Mouse (Mus musculus): ENCODE data around the gene Nos1ap. TPM values are rescaled to one million over a fixed set of nuclear protein-coding genes. Genes with fewer than 3 reads are reported as not detected.

Gene Nos1ap
- total RNA-seq, 2 experiments from 2014 or later, result 23.4 to 24.3 TPM

DNA sequence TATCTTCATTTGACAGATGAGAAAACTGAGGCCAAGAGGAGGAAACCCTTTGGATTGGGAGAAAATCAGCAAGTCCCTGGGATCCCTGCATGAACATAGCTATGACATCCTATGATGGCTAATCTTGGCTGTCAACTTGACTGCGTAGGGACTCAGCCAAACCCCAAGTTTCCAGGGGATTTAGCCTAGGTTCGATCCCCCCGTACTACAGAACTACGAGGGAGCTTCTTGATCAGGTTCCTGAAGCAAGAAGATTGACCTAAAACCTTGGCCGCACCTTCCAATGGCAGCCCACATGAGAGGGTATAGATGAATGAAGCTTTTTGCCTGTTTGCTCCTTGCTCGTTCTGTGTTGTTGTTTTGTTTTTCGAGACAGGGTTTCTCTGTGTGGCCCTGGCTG is 4.9 kb upstream of the Nos1ap start:
- no peak for DNase-seq (ENCODE audit: low spot score)
- intact Hi-C loops (cut with DNase I), result no loop called here

DNA sequence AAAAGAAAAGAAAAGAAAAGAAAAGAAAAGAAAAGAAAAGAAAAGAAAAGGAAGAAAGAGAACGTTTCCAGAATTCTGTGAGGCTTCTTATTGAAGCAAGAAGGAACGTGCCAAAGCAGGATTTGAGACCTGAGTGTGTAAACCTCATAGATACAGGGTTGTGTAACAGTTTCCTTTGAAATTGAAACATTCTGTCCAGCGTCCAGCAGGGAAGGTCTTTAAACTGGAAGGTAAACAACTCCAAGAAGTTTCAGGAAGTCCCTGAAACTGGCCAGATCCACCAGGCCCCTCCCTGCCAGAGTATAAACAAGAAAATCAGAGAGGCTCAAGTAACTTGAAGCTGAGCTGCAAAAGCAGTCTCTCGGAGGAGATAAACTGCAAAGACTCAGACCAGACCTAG is 870 bp upstream of the Nos1ap start:
- DNase-seq (ENCODE audit: low spot score), result no peak
- intact Hi-C loops (cut with DNase I), result no loop called here

DNA sequence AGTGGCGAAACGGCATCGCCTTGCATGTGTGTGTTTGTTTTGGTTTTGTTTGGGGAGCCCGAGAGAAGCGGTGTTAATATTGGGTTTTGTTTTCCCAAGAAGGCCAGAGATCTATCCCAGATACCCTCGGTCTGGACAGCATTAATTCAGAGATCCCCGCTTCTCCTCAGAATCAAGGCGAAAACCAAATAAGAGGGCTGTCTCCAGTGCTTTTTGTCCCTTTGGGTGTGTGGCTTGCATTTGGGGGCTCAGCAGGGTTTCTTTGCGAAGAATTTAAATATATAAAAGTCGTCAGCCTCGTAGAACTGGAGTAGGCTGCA is 340 bp upstream of the Nos1ap start:
- DNase-seq (ENCODE audit: low spot score), result no peak
- intact Hi-C loops (cut with DNase I), result no loop called here

DNA sequence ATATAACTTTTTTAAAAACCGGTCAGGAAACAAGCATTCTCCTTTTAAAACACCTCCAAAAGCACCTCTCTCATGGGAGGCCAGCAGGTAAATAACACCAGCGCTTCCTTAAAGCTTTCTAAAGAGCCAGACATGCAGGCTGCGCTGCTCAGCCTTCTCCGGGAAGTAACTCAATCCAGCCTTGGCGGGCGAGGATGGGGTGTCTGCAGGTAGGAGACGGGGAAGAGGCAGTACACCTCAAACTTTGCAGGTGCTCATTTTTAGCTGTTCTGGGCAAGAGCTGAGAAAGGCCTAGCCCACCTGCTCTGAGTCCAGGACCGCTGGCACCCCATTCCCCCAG is 812 bp downstream of the Nos1ap start:
- no peak for DNase-seq (ENCODE audit: low spot score)
- intact Hi-C loops (cut with DNase I), result no loop called here

DNA sequence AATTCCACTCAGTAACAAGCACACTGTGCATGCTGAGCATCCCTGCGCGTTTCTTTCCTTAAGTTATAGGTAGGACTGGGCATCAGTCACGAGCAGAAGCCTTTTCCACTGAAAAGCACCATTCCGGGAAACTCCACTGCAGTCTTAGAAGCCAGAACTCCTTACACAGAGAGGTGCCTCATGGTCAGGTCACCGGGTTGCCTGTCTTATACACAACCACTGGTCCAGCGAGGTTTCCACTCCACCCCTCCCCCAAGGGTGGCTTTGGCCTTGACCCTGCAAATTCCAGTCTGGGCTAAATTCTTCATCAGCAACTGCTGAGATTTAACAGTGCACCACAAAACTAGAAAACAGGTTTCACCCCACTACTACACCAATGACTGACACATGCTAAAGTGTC is 1.3 kb downstream of the Nos1ap start:
- intact Hi-C loops (cut with DNase I), result no loop called here

DNA sequence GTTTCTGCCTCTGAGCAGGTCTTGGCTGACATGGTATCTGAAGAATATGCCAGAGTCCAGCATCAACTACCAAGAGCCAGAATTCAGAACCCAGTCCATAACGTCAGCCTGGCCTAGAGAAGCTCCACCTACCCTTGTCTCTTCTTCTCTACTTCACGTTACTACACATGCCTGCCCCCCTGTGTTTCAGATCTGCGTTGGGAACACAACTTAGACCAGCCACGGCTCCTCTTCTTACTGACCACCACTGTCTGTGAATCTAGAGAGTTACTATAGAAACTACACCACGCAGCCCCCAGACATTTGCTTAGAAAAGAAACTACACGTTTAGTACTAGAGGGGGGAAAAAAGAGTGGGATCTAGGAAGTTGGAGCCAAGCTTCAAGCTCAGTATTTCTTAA is 2.9 kb downstream of the Nos1ap start:
- intact Hi-C loops (cut with DNase I), result no loop called here
- DNase-seq (ENCODE audit: low spot score), result no peak

More for the DNA sequence above, 1.3 kb downstream of the Nos1ap start:
- DNase-seq (ENCODE audit: low spot score), result no peak

DNA sequence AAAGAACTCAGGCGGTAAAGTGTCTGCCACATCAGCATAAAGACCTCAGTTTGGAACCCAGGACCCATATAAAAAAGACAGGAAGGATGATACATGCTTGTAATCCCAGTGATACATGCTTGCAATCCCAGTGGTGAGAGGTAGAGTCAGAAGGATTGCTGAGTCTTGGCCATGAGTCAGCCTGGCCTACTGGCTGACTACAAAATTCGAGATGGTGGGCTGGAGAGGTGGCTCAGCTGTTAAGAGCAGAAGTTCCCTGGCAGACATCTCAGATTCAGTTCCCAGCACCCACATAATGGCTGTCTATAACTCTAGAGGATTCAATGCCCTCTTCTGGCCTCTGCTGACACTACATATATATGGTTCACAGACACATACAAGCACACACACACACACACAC is 5.7 kb downstream of the Nos1ap start:
- intact Hi-C loops (cut with DNase I), result no loop called here
- no peak for DNase-seq (ENCODE audit: low spot score)

DNA sequence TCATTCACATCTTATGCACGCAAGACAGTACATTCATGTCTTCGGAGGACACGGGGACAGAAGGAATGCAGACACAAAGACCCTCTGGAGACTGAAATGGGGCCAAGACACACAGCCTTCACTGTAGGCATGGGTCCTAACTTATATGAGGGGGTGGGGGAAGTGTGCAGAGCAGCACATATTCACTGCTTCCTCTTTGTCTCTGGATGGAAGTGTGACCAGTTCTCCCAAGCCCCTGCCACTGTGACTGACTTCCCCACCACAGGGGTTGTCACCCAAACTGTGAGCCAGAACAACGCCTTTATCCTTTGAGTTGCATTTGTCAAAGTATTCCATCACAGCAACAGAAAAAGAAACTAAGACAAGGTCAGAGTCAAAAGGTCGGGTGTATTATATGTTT is 7.3 kb downstream of the Nos1ap start:
- intact Hi-C loops (cut with DNase I), result no loop called here
- no peak for DNase-seq (ENCODE audit: low spot score)

DNA sequence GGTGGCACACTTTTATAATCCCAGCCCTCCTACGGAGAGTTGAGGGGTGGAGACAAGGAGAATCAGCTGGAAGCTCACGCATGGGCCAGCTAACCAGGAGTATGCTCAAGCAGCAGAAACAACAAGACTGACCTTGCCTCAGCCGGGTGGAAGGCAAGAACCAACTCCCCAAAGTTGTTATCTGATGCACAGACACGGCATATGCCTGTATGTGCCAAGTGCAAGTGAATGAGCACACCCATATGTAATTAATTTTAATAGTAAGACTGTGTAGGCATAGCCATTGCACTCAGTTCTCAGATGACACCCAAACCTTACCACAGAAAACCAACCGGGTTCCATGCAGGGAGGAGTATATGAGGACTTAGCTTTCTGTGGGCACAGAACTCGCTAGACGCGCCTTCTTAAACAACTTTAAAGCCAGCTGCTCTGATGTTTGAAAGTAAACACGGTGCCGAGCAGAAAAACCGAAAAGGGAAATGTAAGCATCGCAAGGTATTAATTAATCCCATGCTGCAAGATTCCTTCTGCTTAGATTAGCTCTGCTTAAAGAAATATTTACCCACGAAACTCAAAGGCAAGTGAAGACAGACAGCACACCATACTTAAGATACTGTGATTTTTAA is 9.1 kb downstream of the Nos1ap start:
- intact Hi-C loops (cut with DNase I), result no loop called here
- DNase-seq (ENCODE audit: low spot score), result no peak

DNA sequence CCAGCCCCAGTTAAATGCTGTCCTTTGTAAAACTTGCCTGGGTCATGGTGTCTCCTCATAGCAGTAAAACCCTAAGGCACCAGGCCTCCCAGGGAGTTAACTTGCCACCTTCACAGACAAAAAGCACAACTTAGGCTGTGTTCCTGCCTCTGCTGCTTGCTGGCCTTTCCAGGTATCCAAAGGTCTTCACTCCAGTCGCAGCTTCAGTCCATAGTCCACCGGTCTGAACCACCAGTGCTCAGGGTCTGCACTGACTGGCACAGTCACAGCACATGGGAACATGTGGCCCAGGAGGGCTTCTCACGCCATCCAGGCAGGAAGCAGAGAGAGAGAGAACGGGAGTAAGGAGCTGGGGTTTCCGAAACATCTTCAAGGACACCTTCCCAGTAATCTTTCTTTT is 10.2 kb downstream of the Nos1ap start:
- no peak for DNase-seq (ENCODE audit: low spot score)
- intact Hi-C loops (cut with DNase I), result no loop called here

DNA sequence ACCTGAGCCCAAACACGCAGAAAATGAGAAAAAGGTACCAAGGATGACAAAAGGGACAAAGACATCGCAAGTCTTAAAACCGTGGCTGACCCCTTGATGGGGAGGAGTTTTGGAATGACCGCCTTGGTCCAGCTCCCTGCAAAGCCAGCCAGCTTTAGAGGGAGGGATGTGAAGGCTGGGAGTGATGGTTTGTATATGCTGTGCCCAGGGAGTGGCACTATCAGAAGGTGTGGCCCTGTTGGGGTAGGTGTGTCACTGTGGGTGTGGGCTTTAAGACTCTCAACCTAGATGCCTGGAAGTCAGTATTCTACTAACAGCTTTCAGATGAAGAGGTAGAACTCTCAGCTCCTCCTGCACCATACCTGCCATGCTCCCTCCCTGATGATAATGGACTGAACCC is 10.6 kb downstream of the Nos1ap start:
- intact Hi-C loops (cut with DNase I), result no loop called here
- no peak for DNase-seq (ENCODE audit: low spot score)

DNA sequence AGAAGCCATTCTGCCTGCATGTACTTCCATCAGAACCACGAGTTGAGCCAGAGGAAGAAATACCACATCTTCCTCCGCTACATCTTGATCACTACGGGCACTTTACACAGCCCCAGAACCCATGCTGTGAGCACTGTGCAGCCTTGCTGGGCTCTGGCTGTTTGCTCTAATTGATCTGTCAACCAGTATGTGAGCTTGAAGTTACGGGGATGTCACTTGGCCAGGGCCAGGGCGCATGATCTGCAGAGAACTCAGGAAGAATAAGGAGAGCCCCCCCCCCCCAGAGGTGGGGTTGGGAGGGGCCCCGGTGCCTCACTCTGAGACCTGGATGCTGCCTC is 13.0 kb downstream of the Nos1ap start:
- DNase-seq (ENCODE audit: low spot score), result no peak

DNA sequence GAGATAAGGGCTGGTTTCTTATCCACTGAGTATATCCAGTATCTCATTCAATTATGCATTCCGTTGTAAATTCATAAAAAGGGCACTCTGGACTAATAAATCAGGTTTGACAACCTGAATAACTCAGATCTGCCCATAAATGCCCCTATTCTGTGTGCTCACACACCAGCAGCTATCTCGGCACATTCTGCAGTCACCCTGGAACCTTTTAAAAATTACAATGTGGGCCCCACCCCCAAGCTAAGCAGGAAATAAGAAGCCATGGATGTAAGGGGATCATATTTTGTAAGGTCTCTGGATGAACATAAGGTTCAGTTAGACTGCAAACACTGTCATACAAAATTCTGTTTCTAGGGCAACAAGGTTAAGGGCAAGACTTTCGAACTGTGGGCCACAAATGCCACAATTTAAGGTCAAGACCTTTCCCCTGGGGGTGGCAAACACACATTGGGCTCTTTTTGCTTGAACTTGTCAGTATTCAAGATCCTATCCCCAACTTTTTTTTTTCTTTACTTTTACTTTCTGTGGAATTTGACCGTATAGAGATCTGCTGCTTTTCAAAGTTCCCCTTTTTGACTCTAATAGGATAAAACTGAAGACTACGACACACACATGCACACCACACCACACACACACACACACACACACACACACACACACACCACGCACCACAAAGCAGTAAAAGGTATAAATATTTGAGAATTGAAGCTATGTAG is 13.5 kb downstream of the Nos1ap start:
- intact Hi-C loops (cut with DNase I), result no loop called here
- no peak for DNase-seq (ENCODE audit: low spot score)

More for the DNA sequence above, 13.0 kb downstream of the Nos1ap start:
- intact Hi-C loops (cut with DNase I), result no loop called here

DNA sequence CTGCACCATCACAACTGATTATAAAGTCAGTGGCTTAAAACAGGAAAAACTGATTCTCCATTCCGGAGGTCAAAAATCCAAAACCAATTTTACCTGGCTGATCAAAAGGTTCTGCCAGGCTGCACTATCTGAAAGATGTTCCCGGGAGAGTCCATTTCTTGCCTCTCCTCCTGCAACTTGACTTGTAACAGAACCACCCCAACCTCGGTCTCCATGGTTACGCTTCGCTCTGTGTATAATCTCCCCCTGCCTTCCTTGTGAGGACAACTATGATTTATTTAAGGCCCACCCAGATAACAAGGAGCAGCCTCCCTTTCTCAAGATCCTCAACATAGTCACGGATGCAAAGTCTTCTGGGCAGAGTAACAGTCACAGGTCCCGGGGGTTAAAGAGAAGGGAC is 16.5 kb downstream of the Nos1ap start:
- intact Hi-C loops (cut with DNase I), result no loop called here

DNA sequence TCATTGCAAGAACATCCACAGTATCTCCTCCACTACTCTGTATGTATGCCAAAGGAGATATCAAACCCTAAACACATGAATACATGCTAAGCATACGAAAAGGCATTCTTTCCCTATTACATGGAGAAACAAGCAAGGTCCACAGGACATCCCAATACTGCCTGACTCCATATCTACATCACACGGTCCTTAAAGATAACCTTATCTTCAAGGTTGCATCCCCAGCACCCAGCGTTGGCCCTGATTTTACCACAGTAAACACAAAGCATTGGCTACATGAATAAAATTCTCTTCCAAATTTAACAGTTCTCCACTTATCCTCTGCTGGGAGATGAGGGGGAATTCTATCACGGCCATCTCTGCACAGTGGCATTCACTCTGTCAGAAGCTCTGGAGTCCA is 22.7 kb downstream of the Nos1ap start:
- intact Hi-C loops (cut with DNase I), result no loop called here
- DNase-seq (ENCODE audit: low spot score), result no peak

More for the DNA sequence above, 16.5 kb downstream of the Nos1ap start:
- DNase-seq (ENCODE audit: low spot score), result no peak

DNA sequence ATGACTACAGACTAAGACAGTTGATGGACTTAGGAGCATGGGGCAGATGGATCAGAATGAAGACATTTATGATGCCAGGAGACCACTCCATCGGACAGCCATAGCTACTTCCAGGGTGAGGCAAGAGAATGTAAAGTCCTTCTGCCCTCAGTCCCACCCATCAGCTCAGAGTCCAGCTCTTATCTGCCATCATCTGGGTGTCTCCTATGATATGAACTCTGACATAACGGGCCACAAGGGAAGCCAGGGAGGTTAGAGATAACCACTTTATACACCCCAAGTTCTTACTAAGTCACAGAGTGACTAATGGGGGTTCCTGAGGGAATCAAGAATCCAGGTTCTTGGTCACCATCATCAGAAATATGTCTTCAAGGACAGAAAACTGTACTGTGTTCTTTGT is 23.1 kb downstream of the Nos1ap start:
- DNase-seq (ENCODE audit: low spot score), result no peak
- intact Hi-C loops (cut with DNase I), result no loop called here

DNA sequence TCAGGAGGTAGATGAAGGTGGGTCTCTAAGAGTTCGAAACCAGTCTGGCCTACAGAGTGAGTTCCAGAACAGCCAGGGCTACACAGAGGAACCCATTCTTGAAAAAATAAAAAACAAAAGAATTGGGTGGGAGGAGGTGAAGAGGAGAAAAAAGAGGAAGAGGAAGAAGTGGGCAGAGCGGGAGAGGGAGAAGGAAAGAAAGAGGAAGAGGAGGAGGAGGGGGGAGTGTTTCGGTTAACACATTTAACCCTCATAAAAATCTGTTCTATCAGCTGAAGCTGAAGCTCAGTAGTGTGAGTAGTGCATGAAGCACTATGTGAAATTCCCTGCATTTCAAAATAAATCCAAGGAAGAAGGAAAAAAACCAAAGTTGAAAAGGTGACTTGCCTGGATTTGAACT is 24.7 kb downstream of the Nos1ap start:
- intact Hi-C loops (cut with DNase I), result no loop called here
- DNase-seq (ENCODE audit: low spot score), result no peak

DNA sequence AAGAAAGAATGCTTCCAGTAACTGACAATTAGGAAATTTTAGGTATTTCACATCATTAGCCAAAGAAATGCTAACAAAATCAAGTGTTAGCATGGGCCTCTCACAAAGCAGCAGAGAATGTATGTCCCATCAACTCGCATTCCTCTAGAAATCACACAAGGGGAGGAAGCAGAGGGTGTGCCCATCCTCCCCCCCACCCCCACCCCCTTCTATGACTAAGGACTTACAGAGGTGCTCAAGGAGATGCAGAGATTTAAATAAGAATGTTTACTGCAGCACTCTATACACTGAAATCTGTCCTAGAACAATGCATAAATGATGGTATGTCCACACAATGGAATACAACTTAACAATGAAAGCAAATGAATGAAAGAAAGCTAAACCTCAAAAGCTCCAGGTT is 27.2 kb downstream of the Nos1ap start:
- DNase-seq (ENCODE audit: low spot score), result no peak
- intact Hi-C loops (cut with DNase I), result no loop called here

DNA sequence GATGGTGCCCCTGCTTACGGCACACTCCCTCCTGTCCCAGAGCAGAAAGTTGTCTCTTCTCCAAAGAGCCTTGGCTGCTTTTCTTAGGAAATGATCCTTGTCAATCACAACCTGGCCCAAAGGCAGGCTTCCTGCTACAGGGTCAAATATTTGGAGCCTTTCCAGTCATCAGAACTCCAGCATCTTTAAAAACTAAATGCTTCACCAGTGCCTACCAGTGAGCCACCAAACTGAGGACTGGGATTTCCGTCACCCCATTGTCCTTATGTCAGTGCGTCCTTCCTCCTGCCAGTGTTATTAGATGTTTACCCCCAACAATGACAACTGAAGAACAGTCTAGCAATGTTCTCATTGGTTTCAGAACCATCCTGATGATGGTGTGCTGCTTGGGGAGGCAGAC is 28.9 kb downstream of the Nos1ap start:
- intact Hi-C loops (cut with DNase I), result no loop called here
- no peak for DNase-seq (ENCODE audit: low spot score)

DNA sequence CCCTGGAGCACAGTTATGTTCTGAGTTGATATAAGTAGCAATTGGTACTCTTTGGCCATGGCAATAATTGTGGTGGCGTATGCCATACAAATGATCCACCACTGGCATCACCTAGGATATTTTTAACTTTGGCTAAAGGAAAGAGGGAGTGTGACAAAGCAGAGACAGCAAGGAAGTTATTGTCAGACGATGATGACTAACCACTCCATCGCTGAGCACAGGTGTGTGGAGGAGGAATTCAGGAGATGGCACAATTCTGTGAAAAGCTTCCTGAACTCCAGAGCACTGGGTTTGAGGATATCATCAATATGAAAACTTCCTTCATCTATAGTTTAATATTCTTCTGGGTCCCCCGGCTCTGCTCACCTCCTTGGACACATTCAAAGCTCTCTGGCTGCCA is 31.7 kb downstream of the Nos1ap start:
- intact Hi-C loops (cut with DNase I), result no loop called here
- no peak for DNase-seq (ENCODE audit: low spot score)

DNA sequence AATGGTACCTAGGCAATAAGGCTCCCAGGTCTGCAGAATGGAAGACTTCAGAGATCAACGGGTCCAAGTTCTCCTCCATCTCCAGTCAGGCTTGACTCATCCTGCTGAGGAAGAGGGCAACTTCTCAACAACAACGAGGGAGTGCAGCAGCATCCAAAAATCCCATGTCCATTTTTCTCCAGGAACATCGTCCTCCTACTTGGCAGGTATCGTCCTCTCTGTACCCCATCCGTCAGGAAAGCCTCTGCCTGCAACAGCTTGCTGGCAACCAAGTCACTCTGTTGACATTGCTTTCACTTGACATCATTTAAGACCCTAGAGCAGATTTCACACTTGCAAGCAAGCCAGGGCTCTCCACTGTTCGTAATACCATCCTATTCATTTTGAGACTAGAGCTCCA is 33.0 kb downstream of the Nos1ap start:
- intact Hi-C loops (cut with DNase I), result no loop called here
- DNase-seq (ENCODE audit: low spot score), result no peak

DNA sequence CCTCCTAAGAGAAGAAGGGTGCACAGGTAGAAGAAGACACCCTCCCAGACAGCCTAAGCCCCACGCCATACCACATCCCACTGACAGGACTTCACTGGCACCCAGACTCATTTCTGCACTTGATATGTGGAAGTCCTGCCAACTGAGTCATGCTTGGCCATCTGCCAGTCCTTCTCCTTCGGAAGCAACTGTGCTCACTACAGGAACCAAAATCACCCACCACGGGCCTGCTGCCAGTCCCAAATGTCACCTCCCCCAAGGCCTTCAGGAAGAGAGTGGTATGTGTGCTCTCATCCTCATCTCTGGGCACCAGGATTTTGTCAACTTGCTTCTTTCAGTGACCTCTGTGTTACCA is 34.7 kb downstream of the Nos1ap start:
- DNase-seq (ENCODE audit: low spot score), result peak; percentile 67
- intact Hi-C loops (cut with DNase I), result loop anchor here (5.0 kb wide), 1 partner anchor 57 kb away; no protein-coding TSS in a partner anchor
